11 mouse cellular contexts compared by ENCODE assay signal in the genomic region with DNA sequence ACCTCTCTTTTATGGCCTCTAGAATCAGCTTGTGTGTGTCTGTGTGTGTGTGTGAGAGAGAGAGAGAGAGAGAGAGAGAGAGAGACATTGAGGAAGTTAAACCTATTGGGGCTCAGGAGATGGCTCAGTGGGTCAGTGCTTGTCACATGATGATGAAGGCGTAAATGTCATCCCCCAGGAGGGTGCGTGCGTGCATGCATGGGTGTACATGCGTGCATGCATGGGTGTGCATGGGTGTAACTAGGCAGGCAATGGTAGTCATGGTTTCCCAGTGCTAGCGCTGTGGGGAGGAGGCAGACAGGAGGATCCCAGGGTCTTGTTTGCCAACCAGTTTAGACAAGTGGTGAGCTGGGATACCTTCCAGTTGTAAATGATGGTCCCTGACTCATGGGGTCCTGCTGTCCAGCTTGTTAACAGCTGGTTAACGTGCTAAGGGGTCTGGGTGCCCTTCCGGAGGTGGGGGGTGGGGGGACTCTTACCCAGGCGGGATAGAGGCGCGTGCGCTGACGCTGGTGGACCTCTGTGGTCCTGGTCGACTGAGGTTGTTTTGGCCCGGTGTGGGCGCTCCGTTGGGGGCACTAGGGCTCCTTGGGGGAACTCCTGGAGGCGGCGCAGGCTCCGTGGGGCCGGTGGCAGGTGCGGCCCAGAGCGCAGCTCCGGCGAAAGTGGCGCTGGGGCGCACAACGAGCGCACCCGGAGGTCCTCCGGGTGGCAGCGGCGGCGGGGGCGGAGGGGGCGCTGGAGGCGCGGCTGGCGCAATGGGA. TPM values are rescaled to one million over a fixed set of nuclear protein-coding genes. Genes with fewer than 3 reads are reported as not detected.
A peak's percentile ranks its signal among the peaks of the same experiment; 100 is the strongest.
DNase-seq lines count a peak whose midpoint lies in the region; ATAC-seq lines count a peak whose summit lies in the region.
"Had no signal": no experiment of that assay in that cellular context is flagged by ENCODE, and none has a peak within 500 bp of the region (broad histone marks: within the 10 kb centered on the region; RNA-seq: fewer than 3 reads in every experiment).

No protein-coding gene starts in this region.

- 10% methylated on average over 38 of the region's 38 CpGs for WGBS in heart, embryonic 12.5 days
- WGBS in midbrain, embryonic 11.5 days: 12% methylated on average over 38 of the region's 38 CpGs
- WGBS in midbrain, embryonic 14.5 days: 12% methylated on average over 38 of the region's 38 CpGs
- WGBS in forebrain, embryonic 15.5 days: 15% methylated on average over 38 of the region's 38 CpGs

- intact Hi-C loops in heart, postnatal 14 days (cut with DNase I): no loop called here

- no peak for DNase-seq in heart, postnatal 14 days
- DNase-seq in midbrain, embryonic 11.5 days (ENCODE audit: low spot score, missing footprints): no peak
- no peak for DNase-seq in midbrain, embryonic 14.5 days
- DNase-seq: retina, postnatal 1 day had no signal

- no peaks in the 10 kb centered on the region for H3K36me3 ChIP-seq in heart, embryonic 12.5 days
- H3K36me3 ChIP-seq in midbrain, embryonic 11.5 days (ENCODE audit: control insufficient read depth, insufficient read depth, low read length): no peaks in the 10 kb centered on the region
- H3K36me3 ChIP-seq in midbrain, embryonic 14.5 days (ENCODE audit: control insufficient read depth, insufficient read depth, low read length): peaks cover 36% of the 10 kb centered on the region
- H3K36me3 ChIP-seq in forebrain, embryonic 15.5 days: peaks cover 17% of the 10 kb centered on the region

- peak overlapping the region; percentile 28 for H3K4me3 ChIP-seq in heart, embryonic 12.5 days
- H3K4me3 ChIP-seq in midbrain, embryonic 11.5 days (ENCODE audit: low read depth, low read length): peak overlapping the region; percentile 17; the same call in 1 of the 2 replicates
- H3K4me3 ChIP-seq in midbrain, embryonic 14.5 days (replicated peaks; ENCODE audit: low read depth, low read length): no peak overlapping the region
- no peak overlapping the region for H3K4me3 ChIP-seq in forebrain, embryonic 15.5 days

- H3K9me3 ChIP-seq in heart, embryonic 12.5 days (replicated peaks): no peaks in the 10 kb centered on the region
- H3K9me3 ChIP-seq in midbrain, embryonic 11.5 days (ENCODE audit: control insufficient read depth, low read length): no peaks in the 10 kb centered on the region
- no peaks in the 10 kb centered on the region for H3K9me3 ChIP-seq in midbrain, embryonic 14.5 days (ENCODE audit: control insufficient read depth, low read length)
- H3K9me3 ChIP-seq in forebrain, embryonic 15.5 days: no peaks in the 10 kb centered on the region

- H3K4me2 ChIP-seq in heart, embryonic 12.5 days: peak overlapping the region; percentile 57
- peak overlapping the region; percentile 34 for H3K4me2 ChIP-seq in midbrain, embryonic 11.5 days
- no peak overlapping the region for H3K4me2 ChIP-seq in midbrain, embryonic 14.5 days (ENCODE audit: low read length)
- H3K4me2 ChIP-seq in forebrain, embryonic 15.5 days (replicated peaks): peak overlapping the region; percentile 11; the same call in 1 of the 2 replicates

- ATAC-seq in heart, embryonic 12.5 days (ENCODE audit: insufficient number of reproducible peaks, low FRiP score): no peak
- no peak for ATAC-seq in midbrain, embryonic 11.5 days (ENCODE audit: low FRiP score)
- no peak for ATAC-seq in midbrain, embryonic 14.5 days (ENCODE audit: low FRiP score, low TSS enrichment)
- ATAC-seq in forebrain, embryonic 15.5 days (replicated peaks): no peak
- peak; percentile 84 for ATAC-seq in neutrophil, adult 5-6 weeks (ENCODE audit: extremely low read depth, insufficient number of reproducible peaks, low FRiP score, poor library complexity, severe bottlenecking)
- no peak for ATAC-seq in frontal cortex, adult (ENCODE audit: low TSS enrichment)
- ATAC-seq in erythroblast, adult 5-6 weeks (replicated peaks; ENCODE audit: low FRiP score, poor library complexity, severe bottlenecking): no peak

- H3K27me3 ChIP-seq in heart, embryonic 12.5 days (replicated peaks): peaks cover 94% of the 10 kb centered on the region
- H3K27me3 ChIP-seq in midbrain, embryonic 11.5 days (ENCODE audit: control insufficient read depth, insufficient read depth, low read length): peaks cover 34% of the 10 kb centered on the region
- peaks cover 24% of the 10 kb centered on the region for H3K27me3 ChIP-seq in midbrain, embryonic 14.5 days (ENCODE audit: control insufficient read depth, insufficient read depth, low read length)
- H3K27me3 ChIP-seq in forebrain, embryonic 15.5 days: peaks cover 26% of the 10 kb centered on the region

- 0 out of 2 replicates have a peak, but pooled peaks cover 8% of the 10 kb centered on the region for H3K4me1 ChIP-seq in heart, embryonic 12.5 days (replicated peaks)
- H3K4me1 ChIP-seq in midbrain, embryonic 11.5 days (ENCODE audit: control insufficient read depth, insufficient read depth, low read length): peaks cover 4% of the 10 kb centered on the region; the same call in 1 of the 2 replicates
- peaks cover 6% of the 10 kb centered on the region for H3K4me1 ChIP-seq in midbrain, embryonic 14.5 days (ENCODE audit: control insufficient read depth, insufficient read depth, low read length)
- peaks cover 22% of the 10 kb centered on the region for H3K4me1 ChIP-seq in forebrain, embryonic 15.5 days

- no peak overlapping the region for H3K27ac ChIP-seq in heart, embryonic 12.5 days (ENCODE audit: poor library complexity, severe bottlenecking)
- H3K27ac ChIP-seq in midbrain, embryonic 11.5 days (ENCODE audit: low read depth, low read length): no peak overlapping the region
- H3K27ac ChIP-seq in midbrain, embryonic 14.5 days (replicated peaks; ENCODE audit: low read depth, low read length): no peak overlapping the region
- H3K27ac ChIP-seq in forebrain, embryonic 15.5 days (replicated peaks): no peak overlapping the region

- H3K9ac ChIP-seq in heart, embryonic 12.5 days: no peak overlapping the region
- H3K9ac ChIP-seq in midbrain, embryonic 11.5 days (ENCODE audit: low read length): no peak overlapping the region
- no peak overlapping the region for H3K9ac ChIP-seq in midbrain, embryonic 14.5 days (replicated peaks; ENCODE audit: low read length)
- no peak overlapping the region for H3K9ac ChIP-seq in forebrain, embryonic 15.5 days (replicated peaks)

RNA-seq across cellular contexts. Expression of gene Dtx1, which starts 17.6 kb away (rescaled TPM):
- polyA plus RNA-seq in heart, embryonic 12.5 days (2016; fragmentation: Nextera tagmentation; extraction: Ambion mirVana): 0.24 and 0.28 TPM in 2 replicates
- 1 to 10 TPM; 1.3 to 3.1 TPM for total RNA-seq in heart, postnatal 14 days (2021)
- 5.1 and 5.2 TPM in 2 replicates for polyA plus RNA-seq in midbrain, embryonic 11.5 days (2014; fragmentation: Nextera tagmentation; extraction: Ambion mirVana)
- 50.0 and 61.4 TPM in 2 replicates for polyA plus RNA-seq in midbrain, embryonic 14.5 days (2014; fragmentation: Nextera tagmentation; extraction: Ambion mirVana)
- 48.2 and 52.8 TPM in 2 replicates for polyA plus RNA-seq in forebrain, embryonic 15.5 days (2015; fragmentation: Nextera tagmentation; extraction: Ambion mirVana)
- 30.0 and 36.0 TPM in 2 replicates for total RNA-seq in neutrophil, adult 5-6 weeks (2017)
- not detected in 2 replicates for total RNA-seq in erythroblast, adult 5-6 weeks (2015; ENCODE audit: low replicate concordance)
- total RNA-seq in erythroblast, adult 5-6 weeks (2017; ENCODE audit: low replicate concordance): not detected in 2 replicates
- polyA plus RNA-seq: C2C12 had no signal

RNA-seq across cellular contexts. Expression of gene Rasal1, which starts 45.5 kb away (rescaled TPM):
- 0.21 TPM in 1 of 2 replicates, not detected in the other for polyA plus RNA-seq in heart, embryonic 12.5 days (2016; fragmentation: Nextera tagmentation; extraction: Ambion mirVana)
- under 1 TPM in 1 of 2 experiments, not detected in 1; 0.59 TPM for total RNA-seq in heart, postnatal 14 days (2021)
- polyA plus RNA-seq in midbrain, embryonic 11.5 days (2014; fragmentation: Nextera tagmentation; extraction: Ambion mirVana): 0.14 TPM in 1 of 2 replicates, not detected in the other
- polyA plus RNA-seq in midbrain, embryonic 14.5 days (2014; fragmentation: Nextera tagmentation; extraction: Ambion mirVana): 0.84 and 1.3 TPM in 2 replicates
- 2.7 and 4.2 TPM in 2 replicates for polyA plus RNA-seq in forebrain, embryonic 15.5 days (2015; fragmentation: Nextera tagmentation; extraction: Ambion mirVana)
- 4.5 and 5.4 TPM in 2 replicates for total RNA-seq in neutrophil, adult 5-6 weeks (2017)
- not detected in 2 replicates for total RNA-seq in erythroblast, adult 5-6 weeks (2015; ENCODE audit: low replicate concordance)
- total RNA-seq in erythroblast, adult 5-6 weeks (2017; ENCODE audit: low replicate concordance): not detected in 2 replicates
- total RNA-seq: gastrocnemius, adult 8-10 months had no signal
- polyA plus RNA-seq: C2C12 had no signal

RNA-seq across cellular contexts. Expression of gene Oas2, which starts 55.5 kb away (rescaled TPM):
- polyA plus RNA-seq in heart, embryonic 12.5 days (2016; fragmentation: Nextera tagmentation; extraction: Ambion mirVana): 0.08 and 0.11 TPM in 2 replicates
- total RNA-seq in heart, postnatal 14 days (2021): under 1 TPM; 0.26 to 0.37 TPM
- 0.05 and 0.33 TPM in 2 replicates for polyA plus RNA-seq in midbrain, embryonic 11.5 days (2014; fragmentation: Nextera tagmentation; extraction: Ambion mirVana)
- polyA plus RNA-seq in midbrain, embryonic 14.5 days (2014; fragmentation: Nextera tagmentation; extraction: Ambion mirVana): 0.43 TPM in 1 of 2 replicates, not detected in the other
- polyA plus RNA-seq in forebrain, embryonic 15.5 days (2015; fragmentation: Nextera tagmentation; extraction: Ambion mirVana): 0.08 and 0.14 TPM in 2 replicates
- total RNA-seq in neutrophil, adult 5-6 weeks (2017): 48.7 and 57.1 TPM in 2 replicates
- total RNA-seq in erythroblast, adult 5-6 weeks (2015; ENCODE audit: low replicate concordance): 10.2 and 17.9 TPM in 2 replicates
- 3.8 and 7.0 TPM in 2 replicates for total RNA-seq in erythroblast, adult 5-6 weeks (2017; ENCODE audit: low replicate concordance)
- polyA plus RNA-seq: C2C12 had no signal

Comparison
In these comparisons a context has a peak if more than half of its experiments do, and no peak if none do; other contexts are left out.
1. H3K4me3 ChIP-seq: peak in heart, embryonic 12.5 days (single experiment) and midbrain, embryonic 11.5 days (single experiment); none in midbrain, embryonic 14.5 days (single experiment) and forebrain, embryonic 15.5 days (single experiment).